Mouse (Mus musculus): ENCODE results near the gene Zfhx3.
A peak's percentile ranks its signal among the peaks of the same experiment; 100 is the strongest.

Gene Zfhx3

GRCm38 (mm10) chr8:108759511-108760330 is 817.3 kb downstream of the Zfhx3 start:
- peak; percentile 88 to 89 for DNase-seq

GRCm38 (mm10) chr8:108760745-108761144 is 818.3 kb downstream of the Zfhx3 start:
- no peak for DNase-seq

- DNase-seq = no peak
Measured at GRCm38 (mm10) chr8:108762567-108762966, 820.1 kb downstream of the Zfhx3 start.

GRCm38 (mm10) chr8:108764403-108765194 is 822.2 kb downstream of the Zfhx3 start:
- DNase-seq = no peak

GRCm38 (mm10) chr8:108766102-108766501 is 823.7 kb downstream of the Zfhx3 start:
- no peak for DNase-seq

- DNase-seq = no peak
Measured at GRCm38 (mm10) chr8:108768051-108768450, 825.6 kb downstream of the Zfhx3 start.

GRCm38 (mm10) chr8:108770334-108770733 is 827.9 kb downstream of the Zfhx3 start:
- DNase-seq = no peak

- no peak for DNase-seq
Measured at GRCm38 (mm10) chr8:108773436-108773835, 831.0 kb downstream of the Zfhx3 start.

GRCm38 (mm10) chr8:108778063-108778462 is 835.6 kb downstream of the Zfhx3 start:
- DNase-seq = no peak

GRCm38 (mm10) chr8:108778551-108778950 is 836.1 kb downstream of the Zfhx3 start:
- DNase-seq = no peak

- DNase-seq = no peak
Measured at GRCm38 (mm10) chr8:108780766-108781165, 838.3 kb downstream of the Zfhx3 start.

GRCm38 (mm10) chr8:108781192-108781591 is 838.7 kb downstream of the Zfhx3 start:
- no peak for DNase-seq

GRCm38 (mm10) chr8:108783155-108783554 is 840.7 kb downstream of the Zfhx3 start:
- no peak for DNase-seq

GRCm38 (mm10) chr8:108788156-108788761 is 845.8 kb downstream of the Zfhx3 start:
- DNase-seq = no peak

- no peak for DNase-seq
Measured at GRCm38 (mm10) chr8:108788762-108789157, 846.3 kb downstream of the Zfhx3 start.

- peak; percentile 67 to 79 for DNase-seq
Measured at GRCm38 (mm10) chr8:108790559-108791293, 848.3 kb downstream of the Zfhx3 start.

GRCm38 (mm10) chr8:108796076-108796475 is 853.6 kb downstream of the Zfhx3 start:
- DNase-seq = no peak

- no peak for DNase-seq
Measured at GRCm38 (mm10) chr8:108796882-108797281, 854.4 kb downstream of the Zfhx3 start.

- peak; percentile 94 to 95 for DNase-seq
Measured at GRCm38 (mm10) chr8:108798012-108798411, 855.6 kb downstream of the Zfhx3 start.

GRCm38 (mm10) chr8:108799250-108799649 is 856.8 kb downstream of the Zfhx3 start:
- DNase-seq = no peak

- DNase-seq = no peak
Measured at GRCm38 (mm10) chr8:108800357-108800756, 857.9 kb downstream of the Zfhx3 start.

GRCm38 (mm10) chr8:108803017-108803416 is 860.6 kb downstream of the Zfhx3 start:
- no peak for DNase-seq

- DNase-seq = peak; percentile 42 to 56
Measured at GRCm38 (mm10) chr8:108811694-108812093, 869.2 kb downstream of the Zfhx3 start.
